Mouse (Mus musculus) midbrain, embryonic 13.5 days (tissue): ENCODE measurements around the gene Zfp992. TPM values are rescaled to one million over a fixed set of nuclear protein-coding genes. Genes with fewer than 3 reads are reported as not detected.
"Not testable (repeated sequence)": the region's sequence is repeated elsewhere in the genome, so short reads cannot be mapped to it uniquely, and the experiment has no call there.

Experiments used
- ATAC-seq: fragments of 200-750 bp; cut with Nextera tagmentation; 2 replicates; pipeline ENCODE4 v1.8.0; 2017; ENCODE audit warnings: mild to moderate bottlenecking, moderate TSS enrichment, moderate library complexity
- H3K27ac ChIP-seq: fragments of 300-500 bp; sonication (generic); 2 replicates; pipeline ENCODE4 v1.5.1; 2015; ENCODE audit warnings: inconsistent platforms, mild to moderate bottlenecking, moderate library complexity
- H3K27me3 ChIP-seq: fragments of 300-500 bp; sonication (generic); 2 replicates; pipeline ENCODE4 v1.6.1; 2015; ENCODE audit warnings: mild to moderate bottlenecking, inconsistent platforms
- H3K36me3 ChIP-seq: fragments of 300-500 bp; sonication (generic); 2 replicates; pipeline ENCODE4 v1.6.1; 2015; ENCODE audit warnings: mild to moderate bottlenecking, inconsistent platforms
- H3K4me1 ChIP-seq: fragments of 300-500 bp; sonication (generic); replicated peaks from 2 replicates; pipeline ENCODE4 v1.6.1; 2015; ENCODE audit warnings: inconsistent platforms
- H3K4me2 ChIP-seq: fragments of 300-500 bp; sonication (generic); replicated peaks from 2 replicates; pipeline ENCODE4 v1.6.1; 2015; ENCODE audit warnings: moderate library complexity, mild to moderate bottlenecking, inconsistent platforms
- H3K4me3 ChIP-seq: fragments of 300-500 bp; sonication (generic); replicated peaks from 2 replicates; pipeline ENCODE4 v1.5.1; 2015; ENCODE audit warnings: mild to moderate bottlenecking, inconsistent platforms
- H3K9ac ChIP-seq: fragments of 300-500 bp; sonication (generic); replicated peaks from 2 replicates; pipeline ENCODE4 v1.6.1; 2015; ENCODE audit warnings: mild to moderate bottlenecking, inconsistent platforms
- H3K9me3 ChIP-seq: fragments of 300-500 bp; sonication (generic); 2 replicates; pipeline ENCODE4 v1.6.1; 2016; ENCODE audit warnings: mild to moderate bottlenecking, inconsistent platforms
- WGBS: fragments of 180-500 bp; shearing (Covaris S2); methylation state at CpG from one replicate; pipeline ENCODE4 v1.1.7; 2015; 5-methylcytosine and 5-hydroxymethylcytosine counted together
- polyA plus RNA-seq: library from polyadenylated mRNA; unstranded; fragments of >200 nt; fragmentation: Nextera tagmentation; extraction: Ambion mirVana; gene quantifications from 2 replicates; pipeline ENCODE4 v1.2.1, GENCODE M21; 2015

Zfp992 gene
- polyA plus RNA-seq, 1 experiment from 2014 or later, result 2.0 TPM

GRCm38 (mm10) chr4:146455321-146455721 is 6.5 kb downstream of the Zfp992 start:
- Histone ChIP-seq H3K9ac (no peak overlapping the region), H3K4me3 (no peak overlapping the region), H3K9me3 (peaks cover 61% of the 10 kb centered on the region), H3K36me3 (0 out of 2 replicates have a peak, but pooled peaks cover 8% of the 10 kb centered on the region), H3K27ac (no peak overlapping the region), H3K4me1 (no peaks in the 10 kb centered on the region), H3K27me3 (no peaks in the 10 kb centered on the region), H3K4me2 (no peak overlapping the region)
- 92% methylated on average over 7 of the region's 7 CpGs for WGBS
- peak; percentile 38 for ATAC-seq

- H3K36me3 ChIP-seq, result 0 out of 2 replicates have a peak, but pooled peaks cover 8% of the 10 kb centered on the region
- H3K4me1 ChIP-seq, result no peaks in the 10 kb centered on the region
- H3K27me3 ChIP-seq, result no peaks in the 10 kb centered on the region
- no peak overlapping the region for H3K9ac ChIP-seq
- H3K4me3 ChIP-seq, result no peak overlapping the region
- H3K9me3 ChIP-seq, result peaks cover 62% of the 10 kb centered on the region
- 0 out of 2 replicates have a peak, but pooled peaks have one; percentile 2 for ATAC-seq
- H3K4me2 ChIP-seq, result no peak overlapping the region
- H3K27ac ChIP-seq, result no peak overlapping the region
- WGBS, result 70% methylated on average over 4 of the region's 4 CpGs
Measured at GRCm38 (mm10) chr4:146456061-146456726, 7.4 kb downstream of the Zfp992 start.

- no peaks in the 10 kb centered on the region for H3K27me3 ChIP-seq
- WGBS, result 65% methylated on average over 2 of the region's 2 CpGs
- H3K9me3 ChIP-seq, result peaks cover 62% of the 10 kb centered on the region
- no peak overlapping the region for H3K4me3 ChIP-seq
- H3K27ac ChIP-seq, result no peak overlapping the region
- no peak for ATAC-seq
- H3K4me2 ChIP-seq, result no peak overlapping the region
- H3K36me3 ChIP-seq, result 0 out of 2 replicates have a peak, but pooled peaks cover 8% of the 10 kb centered on the region
- H3K4me1 ChIP-seq, result no peaks in the 10 kb centered on the region
- no peak overlapping the region for H3K9ac ChIP-seq
Measured at GRCm38 (mm10) chr4:146457126-146457525, 8.3 kb downstream of the Zfp992 start.

GRCm38 (mm10) chr4:146457720-146458119 is 8.9 kb downstream of the Zfp992 start:
- peak; percentile 41; the same call in 1 of the 2 replicates for ATAC-seq
- WGBS, result 68% methylated on average over 1 of the region's 1 CpGs

GRCm38 (mm10) chr4:146459822-146460221 is 11.0 kb downstream of the Zfp992 start:
- WGBS, result 82% methylated on average over 5 of the region's 5 CpGs
- not testable (repeated sequence) for H3K4me3 ChIP-seq, H3K4me2 ChIP-seq, H3K27me3 ChIP-seq, H3K4me1 ChIP-seq, H3K9ac ChIP-seq, ATAC-seq, H3K27ac ChIP-seq, H3K36me3 ChIP-seq
- peaks cover 54% of the 10 kb centered on the region for H3K9me3 ChIP-seq

More at GRCm38 (mm10) chr4:146457720-146458119, 8.9 kb downstream of the Zfp992 start:
- Histone ChIP-seq H3K9me3 (peaks cover 59% of the 10 kb centered on the region), H3K4me1 (no peaks in the 10 kb centered on the region), H3K9ac (no peak overlapping the region), H3K27me3 (no peaks in the 10 kb centered on the region), H3K27ac (no peak overlapping the region), H3K4me2 (no peak overlapping the region), H3K4me3 (no peak overlapping the region), H3K36me3 (0 out of 2 replicates have a peak, but pooled peaks cover 8% of the 10 kb centered on the region)

- H3K4me2 ChIP-seq, H3K36me3 ChIP-seq, H3K27ac ChIP-seq, ATAC-seq, H3K27me3 ChIP-seq, H3K9ac ChIP-seq, H3K4me3 ChIP-seq, H3K4me1 ChIP-seq: not testable (repeated sequence)
- 78% methylated on average over 5 of the region's 5 CpGs for WGBS
- peaks cover 51% of the 10 kb centered on the region for H3K9me3 ChIP-seq
Measured at GRCm38 (mm10) chr4:146460685-146461084, 11.9 kb downstream of the Zfp992 start.

- H3K9me3 ChIP-seq, result peaks cover 23% of the 10 kb centered on the region
- H3K4me1 ChIP-seq, H3K36me3 ChIP-seq, ATAC-seq, H3K4me2 ChIP-seq, H3K4me3 ChIP-seq, H3K27me3 ChIP-seq, H3K27ac ChIP-seq, H3K9ac ChIP-seq: not testable (repeated sequence)
- 89% methylated on average over 19 of the region's 19 CpGs for WGBS
Measured at GRCm38 (mm10) chr4:146463649-146464351, 15.0 kb downstream of the Zfp992 start.

- H3K36me3 ChIP-seq, ATAC-seq, H3K4me1 ChIP-seq, H3K4me2 ChIP-seq, H3K4me3 ChIP-seq, H3K9ac ChIP-seq, H3K27ac ChIP-seq, H3K27me3 ChIP-seq: not testable (repeated sequence)
- 92% methylated on average over 10 of the region's 12 CpGs for WGBS
- H3K9me3 ChIP-seq, result peaks cover 17% of the 10 kb centered on the region
Measured at GRCm38 (mm10) chr4:146469984-146470383, 21.2 kb downstream of the Zfp992 start.

GRCm38 (mm10) chr4:146474181-146474580 is 25.4 kb downstream of the Zfp992 start:
- WGBS, result no CpG with 5 or more reads among the region's 1 CpGs
- ATAC-seq, result peak; percentile 18

GRCm38 (mm10) chr4:146474716-146475676 is 26.2 kb downstream of the Zfp992 start:
- H3K27ac ChIP-seq, H3K4me3 ChIP-seq, H3K4me2 ChIP-seq, H3K36me3 ChIP-seq, H3K27me3 ChIP-seq, H3K4me1 ChIP-seq, H3K9ac ChIP-seq: not testable (repeated sequence)
- 61% methylated on average over 76 of the region's 94 CpGs for WGBS
- ATAC-seq, result peak; percentile 87
- H3K9me3 ChIP-seq, result peaks cover 29% of the 10 kb centered on the region

More at GRCm38 (mm10) chr4:146474181-146474580, 25.4 kb downstream of the Zfp992 start:
- H3K36me3 ChIP-seq, H3K9ac ChIP-seq, H3K4me1 ChIP-seq, H3K4me2 ChIP-seq, H3K27me3 ChIP-seq, H3K4me3 ChIP-seq, H3K27ac ChIP-seq: not testable (repeated sequence)
- H3K9me3 ChIP-seq, result peaks cover 34% of the 10 kb centered on the region

GRCm38 (mm10) chr4:146476260-146476659 is 27.4 kb downstream of the Zfp992 start:
- H3K4me3 ChIP-seq, H3K36me3 ChIP-seq, H3K4me2 ChIP-seq, H3K9ac ChIP-seq, H3K4me1 ChIP-seq, H3K27me3 ChIP-seq, H3K27ac ChIP-seq, ATAC-seq: not testable (repeated sequence)
- peaks cover 38% of the 10 kb centered on the region for H3K9me3 ChIP-seq
- WGBS, result 90% methylated on average over 2 of the region's 2 CpGs
